Mouse (Mus musculus): ENCODE data around the gene Krt7. TPM values are rescaled to one million over a fixed set of nuclear protein-coding genes. Genes with fewer than 3 reads are reported as not detected.

Gene Krt7
- polyA plus RNA-seq, 2 experiments, result 0.85 to 1.5 TPM

GRCm38 (mm10) chr15:101368502-101369381 is 42.1 kb upstream of the Krt7 start:
- H3K27ac ChIP-seq, result no peak overlapping the region
- TF ChIP-seq CTCF (IDR thresholded peaks at IDR 0.05; ENCODE audit: low read depth), result no peak
- TF ChIP-seq EP300 (IDR thresholded peaks at IDR 0.05; ENCODE audit: low read depth), result no peak
- no peak for ATAC-seq (ENCODE audit: insufficient read depth)

GRCm38 (mm10) chr15:101369382-101370100 is 41.3 kb upstream of the Krt7 start:
- DNase-seq (ENCODE audit: low read depth in 3 of 3, low spot score in 3 of 3), result no peak
- H3K4me2 ChIP-seq (ENCODE audit: low read depth), result no peak overlapping the region
- H3K27me3 ChIP-seq (ENCODE audit: control insufficient read depth, insufficient read depth, low read length), result no peaks in the 10 kb centered on the region
- no peaks in the 10 kb centered on the region for H3K4me1 ChIP-seq (replicated peaks; ENCODE audit: control insufficient read depth in 2 of 2, insufficient read depth in 2 of 2, low read length in 1 of 2)
- H3K36me3 ChIP-seq (replicated peaks; ENCODE audit: control insufficient read depth, insufficient read depth, low read depth), result no peaks in the 10 kb centered on the region
- TF ChIP-seq CTCF (IDR thresholded peaks at IDR 0.05; ENCODE audit: low read depth), result no peak
- no peak for TF ChIP-seq EP300 (IDR thresholded peaks at IDR 0.05; ENCODE audit: low read depth)
- no peak overlapping the region for H3K4me3 ChIP-seq (ENCODE audit: insufficient read depth in 1 of 2, low read depth in 2 of 2, low read length in 2 of 2)
- no peak for ATAC-seq (ENCODE audit: insufficient read depth)
- no peaks in the 10 kb centered on the region for H3K9me3 ChIP-seq (ENCODE audit: control insufficient read depth, low read length)
- WGBS (ENCODE audit: insufficient replicate concordance), result 67% methylated on average over 12 of the region's 12 CpGs
- no peak overlapping the region for H3K9ac ChIP-seq (replicated peaks)
- H3K27ac ChIP-seq, result no peak overlapping the region

More at GRCm38 (mm10) chr15:101368502-101369381, 42.1 kb upstream of the Krt7 start:
- H3K4me2 ChIP-seq (ENCODE audit: low read depth), result no peak overlapping the region
- no peaks in the 10 kb centered on the region for H3K4me1 ChIP-seq (replicated peaks; ENCODE audit: control insufficient read depth in 2 of 2, insufficient read depth in 2 of 2, low read length in 1 of 2)
- no peak overlapping the region for H3K4me3 ChIP-seq (ENCODE audit: insufficient read depth in 1 of 2, low read depth in 2 of 2, low read length in 2 of 2)
- H3K27me3 ChIP-seq (ENCODE audit: control insufficient read depth, insufficient read depth, low read length), result no peaks in the 10 kb centered on the region
- no peaks in the 10 kb centered on the region for H3K9me3 ChIP-seq (ENCODE audit: control insufficient read depth, low read length)
- no peak for DNase-seq (ENCODE audit: low read depth in 3 of 3, low spot score in 3 of 3)
- no peak overlapping the region for H3K9ac ChIP-seq (replicated peaks)
- H3K36me3 ChIP-seq (replicated peaks; ENCODE audit: control insufficient read depth, insufficient read depth, low read depth), result no peaks in the 10 kb centered on the region
- WGBS (ENCODE audit: insufficient replicate concordance), result 55% methylated on average over 11 of the region's 11 CpGs

GRCm38 (mm10) chr15:101370101-101370911 is 40.5 kb upstream of the Krt7 start, which contains the start of gene Krt80:
Gene Krt80 (minus strand): TSS chr15:101370162.
- Histone ChIP-seq H3K9me3 (ENCODE audit: control insufficient read depth, low read length) (no peaks in the 10 kb centered on the region), H3K4me2 (ENCODE audit: low read depth) (no peak within 1 kb of the TSS), H3K27me3 (ENCODE audit: control insufficient read depth, insufficient read depth, low read length) (no peaks in the 10 kb centered on the region), H3K4me3 (ENCODE audit: insufficient read depth in 1 of 2, low read depth in 2 of 2, low read length in 2 of 2) (no peak within 1 kb of the TSS), H3K27ac (no peak within 1 kb of the TSS), H3K4me1 (replicated peaks; ENCODE audit: control insufficient read depth in 2 of 2, insufficient read depth in 2 of 2, low read length in 1 of 2) (peaks cover 0 to under 1% of the 10 kb centered on the region in 2 experiments; a peak in 1 of 4 replicates), H3K36me3 (replicated peaks; ENCODE audit: control insufficient read depth, insufficient read depth, low read depth) (no peaks in the 10 kb centered on the region), H3K9ac (replicated peaks) (no peak within 1 kb of the TSS)
- 74% methylated on average over 22 of the region's 22 CpGs for WGBS (ENCODE audit: insufficient replicate concordance)
- DNase-seq (ENCODE audit: low read depth in 3 of 3, low spot score in 3 of 3) (no peak), ATAC-seq (ENCODE audit: insufficient read depth) (no peak)
- TF ChIP-seq EP300 (IDR thresholded peaks at IDR 0.05; ENCODE audit: low read depth) (no peak), CTCF (IDR thresholded peaks at IDR 0.05; ENCODE audit: low read depth) (no peak)

- ATAC-seq (ENCODE audit: insufficient read depth) (no peak), DNase-seq (ENCODE audit: low read depth in 3 of 3, low spot score in 3 of 3) (no peak)
- TF ChIP-seq EP300 (IDR thresholded peaks at IDR 0.05; ENCODE audit: low read depth) (no peak), CTCF (IDR thresholded peaks at IDR 0.05; ENCODE audit: low read depth) (no peak)
- Histone ChIP-seq H3K4me3 (ENCODE audit: insufficient read depth in 1 of 2, low read depth in 2 of 2, low read length in 2 of 2) (no peak overlapping the region), H3K36me3 (replicated peaks; ENCODE audit: control insufficient read depth, insufficient read depth, low read depth) (no peaks in the 10 kb centered on the region), H3K9ac (replicated peaks) (no peak overlapping the region), H3K27ac (no peak overlapping the region), H3K27me3 (ENCODE audit: control insufficient read depth, insufficient read depth, low read length) (no peaks in the 10 kb centered on the region), H3K9me3 (ENCODE audit: control insufficient read depth, low read length) (no peaks in the 10 kb centered on the region), H3K4me1 (replicated peaks; ENCODE audit: control insufficient read depth in 2 of 2, insufficient read depth in 2 of 2, low read length in 1 of 2) (peaks cover 0 to 5% of the 10 kb centered on the region in 2 experiments; a peak in 1 of 4 replicates), H3K4me2 (ENCODE audit: low read depth) (no peak overlapping the region)
- WGBS (ENCODE audit: insufficient replicate concordance), result 47% methylated on average over 15 of the region's 15 CpGs
Measured at GRCm38 (mm10) chr15:101371141-101371985, 39.5 kb upstream of the Krt7 start.
